Mouse (Mus musculus) kidney, postnatal 14 days (tissue): Measurements from ENCODE around the gene Olfr473.
"Not testable (repeated sequence)": the region's sequence is repeated elsewhere in the genome, so short reads cannot be mapped to it uniquely, and the experiment has no call there.

ENCODE experiments used
- DNase-seq: peaks from one replicate; pipeline ENCODE4 v3.0.0; 2022; ENCODE audit warnings: mixed read lengths

The Olfr473 gene

GRCm38 (mm10) chr7:107930146-107930545 is at the start of gene Olfr473:
Olfr473 (plus strand) TSS chr7:107930446.
- DNase-seq: no peak

- no peak for DNase-seq
Observed at GRCm38 (mm10) chr7:107897602-107898001, 32.6 kb upstream of the Olfr473 start, which contains the start of gene Olfr472. Olfr472 (plus strand) TSS chr7:107897902.

GRCm38 (mm10) chr7:107952539-107952938 is 22.3 kb downstream of the Olfr473 start:
- DNase-seq: not testable (repeated sequence)

GRCm38 (mm10) chr7:107954343-107954742 is 24.1 kb downstream of the Olfr473 start, which contains the start of gene Olfr474:
Olfr474 (plus strand) TSS chr7:107954643.
- no peak for DNase-seq

GRCm38 (mm10) chr7:107964503-107964902 is 34.3 kb downstream of the Olfr473 start, which contains the start of gene Olfr476:
Olfr476 (plus strand) TSS chr7:107964803.
- no peak for DNase-seq
